Mouse (Mus musculus) embryonic facial prominence, embryonic 12.5 days (tissue): ENCODE results near the gene Zscan22. TPM values are rescaled to one million over a fixed set of nuclear protein-coding genes. Genes with fewer than 3 reads are reported as not detected.
"Not testable (repeated sequence)": the region's sequence is repeated elsewhere in the genome, so short reads cannot be mapped to it uniquely, and the experiment has no call there.

Source experiments
- ATAC-seq: fragments of 200-750 bp; cut with Nextera tagmentation; 2 replicates; pipeline ENCODE4 v1.8.0; 2017; ENCODE audit not compliant: insufficient number of reproducible peaks, insufficient read depth, low FRiP score, low TSS enrichment
- H3K27ac ChIP-seq: fragments of 300-500 bp; sonication (generic); 2 replicates; pipeline ENCODE4 v1.5.1; 2016; ENCODE audit warnings: mild to moderate bottlenecking
- H3K27me3 ChIP-seq: fragments of 300-500 bp; sonication (generic); 2 replicates; pipeline ENCODE4 v1.6.1; 2016; ENCODE audit warnings: mild to moderate bottlenecking, moderate library complexity
- H3K36me3 ChIP-seq: fragments of 300-500 bp; sonication (generic); 2 replicates; pipeline ENCODE4 v1.6.1; 2016; ENCODE audit warnings: mild to moderate bottlenecking
- H3K4me1 ChIP-seq: fragments of 300-500 bp; sonication (generic); 2 replicates; pipeline ENCODE4 v1.6.1; 2016
- H3K4me2 ChIP-seq: fragments of 300-500 bp; sonication (generic); replicated peaks from 2 replicates; pipeline ENCODE4 v1.6.1; 2016; ENCODE audit warnings: mild to moderate bottlenecking, moderate library complexity
- H3K4me3 ChIP-seq: fragments of 300-500 bp; sonication (generic); 2 replicates; pipeline ENCODE4 v1.5.1; 2016; ENCODE audit warnings: mild to moderate bottlenecking
- H3K9ac ChIP-seq: fragments of 300-500 bp; sonication (generic); 2 replicates; pipeline ENCODE4 v1.6.1; 2016; ENCODE audit warnings: mild to moderate bottlenecking, moderate library complexity
- H3K9me3 ChIP-seq: fragments of 300-500 bp; sonication (generic); 2 replicates; pipeline ENCODE4 v1.6.1; 2016; ENCODE audit warnings: mild to moderate bottlenecking, moderate library complexity
- WGBS: fragments of 180-500 bp; shearing (Covaris S2); methylation state at CpG from one replicate; pipeline ENCODE4 v1.1.7; 2016; 5-methylcytosine and 5-hydroxymethylcytosine counted together
- polyA plus RNA-seq: library from polyadenylated mRNA; unstranded; fragments of >200 nt; fragmentation: Nextera tagmentation; extraction: Ambion mirVana; gene quantifications from 2 replicates; pipeline ENCODE4 v1.2.1, GENCODE M21; 2016

Zscan22 gene
- polyA plus RNA-seq, 1 experiment from 2014 or later: 16.8 TPM

DNA sequence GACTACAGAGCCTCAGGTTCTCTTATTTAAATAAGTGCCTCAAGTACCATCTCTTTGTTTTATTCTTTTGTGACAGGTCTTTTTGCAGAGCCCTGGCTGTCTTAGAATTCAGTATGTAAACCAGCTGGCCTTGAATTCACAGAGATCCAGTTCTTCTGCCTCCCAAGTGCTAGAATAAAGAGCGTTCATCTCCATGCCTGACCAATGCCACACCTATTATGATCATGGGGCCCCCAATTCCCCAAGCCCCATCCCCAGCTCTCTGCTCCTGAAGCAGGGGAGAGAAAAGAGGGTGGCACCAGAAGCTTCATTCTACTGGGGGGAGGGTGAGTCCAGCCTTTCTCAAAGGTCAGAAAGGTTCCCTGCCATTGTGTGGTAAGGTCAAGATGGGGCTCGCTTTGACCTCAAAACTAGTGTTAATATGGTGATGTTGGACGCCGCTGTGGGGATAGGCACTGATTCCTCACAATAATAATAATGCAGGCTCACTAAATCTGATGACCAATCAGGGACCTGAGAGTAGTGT, 36.1 kb downstream of the Zscan22 start:
- no peak overlapping the region for H3K4me2 ChIP-seq
- no peaks in the 10 kb centered on the region for H3K4me1 ChIP-seq
- H3K27ac ChIP-seq: no peak overlapping the region
- H3K4me3 ChIP-seq: no peak overlapping the region
- H3K27me3 ChIP-seq: peaks cover 5% of the 10 kb centered on the region; the same call in 1 of the 2 replicates
- H3K9me3 ChIP-seq: no peaks in the 10 kb centered on the region
- 0 out of 2 replicates have a peak, but pooled peaks cover 3% of the 10 kb centered on the region for H3K36me3 ChIP-seq
- WGBS: 68% methylated on average over 4 of the region's 4 CpGs
- ATAC-seq: no peak
- H3K9ac ChIP-seq: no peak overlapping the region

DNA sequence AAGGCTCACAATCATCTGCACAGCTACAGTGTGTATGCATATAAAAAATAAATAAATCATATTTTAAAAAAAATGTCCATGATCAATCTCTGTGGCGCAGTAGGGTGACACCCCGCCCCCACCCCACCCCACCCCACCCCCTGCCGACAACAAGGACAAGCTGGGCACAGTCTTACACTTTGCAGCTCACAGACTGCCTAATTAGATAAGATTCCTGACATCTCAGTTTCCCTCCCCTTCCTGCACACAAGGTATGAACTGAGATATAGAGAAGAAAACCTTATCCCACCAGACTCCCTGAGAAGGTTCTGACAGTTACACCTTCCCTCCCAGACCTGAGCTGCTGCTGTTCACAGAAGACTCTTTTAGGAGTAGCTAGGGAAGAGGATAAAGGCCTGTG, 37.2 kb downstream of the Zscan22 start:
- Histone ChIP-seq H3K36me3 (no peaks in the 10 kb centered on the region), H3K4me1 (no peaks in the 10 kb centered on the region), H3K9ac (no peak overlapping the region), H3K4me2 (no peak overlapping the region), H3K4me3 (no peak overlapping the region), H3K9me3 (no peaks in the 10 kb centered on the region), H3K27me3 (no peaks in the 10 kb centered on the region), H3K27ac (no peak overlapping the region)
- no peak for ATAC-seq
- 70% methylated on average over 3 of the region's 3 CpGs for WGBS

DNA sequence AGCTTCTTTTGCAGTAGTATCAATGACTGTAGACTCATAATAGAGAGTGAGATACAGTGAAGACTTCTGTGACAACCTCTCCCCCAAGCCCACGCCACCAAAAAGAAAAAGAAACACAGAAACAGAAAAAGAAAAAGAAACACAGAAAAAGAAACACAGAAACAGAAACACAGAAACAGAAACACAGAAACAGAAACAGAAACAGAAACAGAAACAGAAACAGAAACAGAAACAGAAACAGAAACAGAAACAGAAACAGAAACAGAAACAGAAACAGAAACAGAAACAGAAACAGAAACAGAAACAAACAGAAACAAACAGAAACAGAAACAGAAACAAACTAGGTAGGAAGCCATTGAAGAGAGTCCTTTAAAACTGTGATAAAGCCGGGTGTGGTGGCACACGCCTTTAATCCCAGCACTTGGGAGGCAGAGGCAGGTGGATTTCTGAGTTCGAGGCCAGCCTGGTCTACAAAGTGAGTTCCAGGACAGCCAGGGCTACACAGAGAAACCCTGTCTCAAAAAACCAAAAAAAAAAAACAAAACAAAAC, 39.7 kb downstream of the Zscan22 start:
- H3K36me3 ChIP-seq, H3K4me3 ChIP-seq, H3K27ac ChIP-seq, ATAC-seq, H3K9ac ChIP-seq, H3K4me1 ChIP-seq, H3K27me3 ChIP-seq, H3K9me3 ChIP-seq, H3K4me2 ChIP-seq: not testable (repeated sequence)
- 80% methylated on average over 4 of the region's 4 CpGs for WGBS

DNA sequence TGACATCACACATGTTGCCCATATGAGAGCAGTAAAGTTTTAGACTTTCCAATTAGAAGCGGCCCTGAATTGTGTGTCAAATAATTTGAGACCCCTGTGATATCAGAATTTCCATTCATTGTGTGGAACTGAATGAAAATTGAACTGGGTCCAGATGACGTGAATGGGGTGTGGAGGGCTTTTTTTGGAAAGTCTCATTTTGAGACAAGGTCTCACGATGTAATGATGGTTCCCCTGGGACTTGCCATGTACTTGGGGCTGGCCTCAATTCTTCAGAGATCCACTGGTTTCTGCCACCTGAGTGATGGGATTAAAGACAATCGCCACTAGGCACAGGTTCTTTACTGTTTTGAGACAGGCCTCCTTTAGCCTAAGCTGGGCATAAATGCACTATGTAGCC, 43.0 kb downstream of the Zscan22 start:
- no peaks in the 10 kb centered on the region for H3K36me3 ChIP-seq
- whole genome bisulfite sequencing: 85% methylated on average over 4 of the region's 4 CpGs
- no peaks in the 10 kb centered on the region for H3K9me3 ChIP-seq
- no peak overlapping the region for H3K4me2 ChIP-seq
- no peak overlapping the region for H3K9ac ChIP-seq
- H3K4me1 ChIP-seq: no peaks in the 10 kb centered on the region
- no peak for ATAC-seq
- no peaks in the 10 kb centered on the region for H3K27me3 ChIP-seq
- H3K27ac ChIP-seq: no peak overlapping the region
- H3K4me3 ChIP-seq: no peak overlapping the region

DNA sequence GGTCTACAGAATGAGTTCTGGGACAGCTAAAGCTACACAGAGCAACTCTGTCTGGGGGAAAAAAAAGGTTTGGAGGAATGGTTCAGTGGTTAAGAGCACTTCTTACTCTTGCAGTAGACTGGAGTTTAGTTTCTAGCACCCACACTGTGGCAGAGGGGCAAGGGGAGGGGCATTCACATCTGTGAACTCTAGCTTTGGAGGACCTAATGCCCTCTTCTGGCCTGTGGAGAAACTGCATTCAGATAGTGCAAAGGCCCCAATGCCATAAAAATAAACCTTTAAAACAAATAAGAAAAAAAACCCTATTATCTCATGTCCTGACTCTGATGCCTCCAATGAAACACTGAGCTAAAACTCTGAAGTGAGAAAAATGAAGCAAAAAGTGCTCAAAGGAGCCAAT, 45.9 kb downstream of the Zscan22 start:
- H3K27me3 ChIP-seq: no peaks in the 10 kb centered on the region
- no peak overlapping the region for H3K4me2 ChIP-seq
- no peak for ATAC-seq
- no peak overlapping the region for H3K27ac ChIP-seq
- no peak overlapping the region for H3K4me3 ChIP-seq
- H3K36me3 ChIP-seq: no peaks in the 10 kb centered on the region
- H3K9ac ChIP-seq: no peak overlapping the region
- no peaks in the 10 kb centered on the region for H3K9me3 ChIP-seq
- no peaks in the 10 kb centered on the region for H3K4me1 ChIP-seq

DNA sequence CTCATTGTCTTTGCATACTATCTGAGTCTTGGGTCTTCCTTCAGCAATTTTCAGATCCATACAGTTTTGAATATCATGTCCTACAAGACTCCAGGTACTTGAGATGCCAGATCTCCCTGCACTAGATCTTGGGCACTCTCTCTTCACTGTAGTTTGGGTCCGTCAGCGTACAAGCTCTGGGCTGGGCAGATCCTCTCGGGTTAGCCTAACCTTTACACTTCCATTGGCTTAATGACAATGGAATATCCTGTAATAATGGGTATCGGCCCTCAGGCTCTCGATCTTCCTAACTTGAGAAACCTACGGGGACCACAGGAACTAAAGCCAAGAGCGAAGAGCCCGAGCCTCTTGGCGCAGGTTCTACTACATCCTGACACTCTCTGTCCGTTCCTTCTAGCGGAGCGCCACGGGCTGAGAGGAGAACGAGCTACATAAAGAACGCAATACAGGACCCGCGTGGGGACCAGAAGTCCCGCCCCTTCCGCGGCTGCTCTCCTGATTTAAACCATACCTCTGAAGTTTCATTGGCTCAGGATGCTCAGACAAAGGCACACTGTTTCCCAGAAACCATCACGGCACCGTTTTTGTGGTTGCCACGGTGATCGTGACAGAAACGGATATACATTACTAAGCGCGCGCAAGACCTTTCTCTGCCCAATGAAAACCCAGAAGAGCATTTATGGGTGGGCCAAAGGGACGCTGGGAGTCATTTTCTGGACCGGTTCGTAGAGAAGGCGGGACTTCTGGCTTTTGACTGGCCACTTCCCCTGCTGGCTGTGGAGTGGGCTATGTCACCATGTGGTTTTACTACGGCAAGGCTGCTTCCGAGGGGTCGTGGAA, 51.6 kb downstream of the Zscan22 start:
- WGBS: 9% methylated on average over 35 of the region's 35 CpGs
- Histone ChIP-seq H3K4me3 (peak overlapping the region; percentile 44), H3K27me3 (no peaks in the 10 kb centered on the region), H3K4me2 (peak overlapping the region; percentile 81), H3K36me3 (no peaks in the 10 kb centered on the region), H3K4me1 (0 out of 2 replicates have a peak, but pooled peaks cover 5% of the 10 kb centered on the region), H3K9ac (peak overlapping the region; percentile 65), H3K27ac (peak overlapping the region; percentile 86), H3K9me3 (no peaks in the 10 kb centered on the region)
- ATAC-seq: peak; percentile 98

DNA sequence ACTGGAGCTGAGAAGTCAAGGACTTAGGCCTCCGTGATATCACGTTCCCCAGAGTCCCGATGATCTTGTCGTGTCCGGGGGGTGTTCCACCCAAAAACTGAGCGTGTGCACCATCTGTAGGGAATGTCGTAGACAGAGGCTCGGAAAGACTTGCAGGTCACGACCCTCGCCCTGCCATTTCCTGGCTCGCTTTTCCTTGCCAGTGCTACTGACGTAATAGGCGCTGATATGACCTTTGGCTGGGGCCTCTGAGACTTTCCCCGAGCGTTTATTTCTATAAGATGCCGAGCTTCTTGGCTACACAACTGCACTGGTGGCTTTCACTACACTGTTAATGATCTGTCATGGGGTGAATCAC, 52.2 kb downstream of the Zscan22 start:
- peak overlapping the region; percentile 44 for H3K4me3 ChIP-seq
- 4% methylated on average over 16 of the region's 16 CpGs for WGBS
- peak overlapping the region; percentile 65 for H3K9ac ChIP-seq
- H3K27ac ChIP-seq: peak overlapping the region; percentile 79
- 0 out of 2 replicates have a peak, but pooled peaks cover 5% of the 10 kb centered on the region for H3K4me1 ChIP-seq
- H3K4me2 ChIP-seq: peak overlapping the region; percentile 81
- no peaks in the 10 kb centered on the region for H3K9me3 ChIP-seq
- no peaks in the 10 kb centered on the region for H3K36me3 ChIP-seq
- H3K27me3 ChIP-seq: no peaks in the 10 kb centered on the region
- ATAC-seq: no peak

DNA sequence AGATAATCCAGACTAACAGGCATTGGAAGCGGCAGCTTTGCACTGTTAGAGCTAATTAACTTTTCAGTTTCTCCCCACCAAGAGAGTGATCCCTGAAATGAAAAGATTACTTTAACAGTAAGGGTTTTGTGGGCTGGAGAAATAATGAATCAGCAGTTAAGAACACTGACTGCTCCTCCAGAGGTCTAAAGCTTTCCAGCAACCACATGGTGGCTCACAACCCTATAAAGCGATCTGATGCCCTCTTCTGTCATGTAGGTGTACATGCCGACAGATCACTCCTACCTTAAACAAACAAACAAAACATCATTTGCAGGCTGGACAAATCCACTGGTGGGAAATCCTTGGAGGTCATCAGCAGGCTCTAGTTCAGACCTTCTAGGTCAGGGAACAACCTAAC, 57.3 kb downstream of the Zscan22 start:
- 60% methylated on average over 3 of the region's 3 CpGs for WGBS
- Histone ChIP-seq H3K9me3 (no peaks in the 10 kb centered on the region), H3K4me3 (no peak overlapping the region), H3K36me3 (no peaks in the 10 kb centered on the region), H3K4me1 (0 out of 2 replicates have a peak, but pooled peaks cover 5% of the 10 kb centered on the region), H3K27ac (no peak overlapping the region), H3K9ac (no peak overlapping the region), H3K27me3 (no peaks in the 10 kb centered on the region), H3K4me2 (no peak overlapping the region)
- no peak for ATAC-seq

DNA sequence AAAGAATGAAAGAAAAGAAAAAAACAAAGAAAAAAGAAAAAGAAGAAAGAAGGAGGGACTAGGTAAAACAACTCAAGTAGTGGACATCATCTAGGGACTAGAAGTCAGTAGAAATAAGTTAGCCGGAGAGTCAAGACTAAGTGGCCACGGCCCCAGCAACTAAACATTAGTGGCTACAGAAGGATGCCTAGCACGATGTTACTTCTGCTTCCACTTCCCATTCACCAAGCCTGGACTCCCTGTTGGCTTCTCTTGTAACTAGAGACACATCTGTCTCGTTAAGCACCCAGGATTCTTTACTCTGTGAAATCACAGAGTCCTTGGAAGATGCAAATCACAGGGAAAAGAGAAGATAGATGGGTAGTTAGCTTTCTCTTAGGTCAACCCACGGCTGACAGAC, 59.9 kb downstream of the Zscan22 start:
- H3K27me3 ChIP-seq: no peaks in the 10 kb centered on the region
- no peaks in the 10 kb centered on the region for H3K4me1 ChIP-seq
- no peak overlapping the region for H3K9ac ChIP-seq
- WGBS: 66% methylated on average over 5 of the region's 5 CpGs
- no peak for ATAC-seq
- H3K9me3 ChIP-seq: no peaks in the 10 kb centered on the region
- H3K4me2 ChIP-seq: no peak overlapping the region
- H3K36me3 ChIP-seq: no peaks in the 10 kb centered on the region
- no peak overlapping the region for H3K4me3 ChIP-seq
- H3K27ac ChIP-seq: no peak overlapping the region

Other genes with a start within 250 kb of the Zscan22 start
- not detected in 2 replicates for gene Vmn2r55, start 212.8 kb upstream of the Zscan22 start, polyA plus RNA-seq
- gene Vmn2r56, start 162.8 kb upstream of the Zscan22 start, polyA plus RNA-seq: not detected in 2 replicates
- gene Zscan18, start 94.2 kb upstream of the Zscan22 start, polyA plus RNA-seq: 17.4 and 19.4 TPM in 2 replicates
- gene Zfp329, start 79.0 kb upstream of the Zscan22 start, polyA plus RNA-seq: 19.8 TPM in 2 replicates
- 39.5 and 41.3 TPM in 2 replicates for gene Zfp110, start 63.1 kb upstream of the Zscan22 start, polyA plus RNA-seq
- gene Zfp128, start 16.6 kb upstream of the Zscan22 start, polyA plus RNA-seq: 5.4 and 5.9 TPM in 2 replicates
- gene Rps5, start 24.5 kb downstream of the Zscan22 start, polyA plus RNA-seq: 833 and 862 TPM in 2 replicates
- 0.95 and 1.0 TPM in 2 replicates for gene Rnf225, start 29.6 kb downstream of the Zscan22 start, polyA plus RNA-seq
- gene Zfp324, start 68.0 kb downstream of the Zscan22 start, polyA plus RNA-seq: 13.9 and 14.4 TPM in 2 replicates
- gene Zfp446, start 80.0 kb downstream of the Zscan22 start, polyA plus RNA-seq: 12.0 and 13.0 TPM in 2 replicates
- 0.09 TPM in 1 of 2 replicates, not detected in the other for gene Slc27a5, start 100.4 kb downstream of the Zscan22 start, polyA plus RNA-seq
- gene Trim28, start 101.3 kb downstream of the Zscan22 start, polyA plus RNA-seq: 480 and 495 TPM in 2 replicates
- 28.8 and 29.9 TPM in 2 replicates for gene Zbtb45, start 112.2 kb downstream of the Zscan22 start, polyA plus RNA-seq
- gene Chmp2a, start 137.0 kb downstream of the Zscan22 start, polyA plus RNA-seq: 121 and 127 TPM in 2 replicates
- 166 and 183 TPM in 2 replicates for gene Ube2m, start 140.5 kb downstream of the Zscan22 start, polyA plus RNA-seq
- 3.8 TPM in 2 replicates for gene Mzf1, start 156.9 kb downstream of the Zscan22 start, polyA plus RNA-seq
- gene Vmn1r85, start 197.4 kb downstream of the Zscan22 start, polyA plus RNA-seq: not detected in 2 replicates
- gene Vmn1r86, start 222.1 kb downstream of the Zscan22 start, polyA plus RNA-seq: not detected in 2 replicates
- gene Vmn1r87, start 242.3 kb downstream of the Zscan22 start, polyA plus RNA-seq: not detected in 2 replicates